32 mouse cellular contexts compared by ENCODE assay signal in genomic region chr14:61164461-61164860, GRCm38 (mm10). TPM values are rescaled to one million over a fixed set of nuclear protein-coding genes. Genes with fewer than 3 reads are reported as not detected.
DNase-seq lines count a peak whose midpoint lies in the region; ATAC-seq lines count a peak whose summit lies in the region.
"Had no signal": no experiment of that assay in that cellular context is flagged by ENCODE, and none has a peak within 500 bp of the region (broad histone marks: within the 10 kb centered on the region; RNA-seq: fewer than 3 reads in every experiment).

No protein-coding gene starts in this region.

- H3K4me3 ChIP-seq in forebrain, embryonic 16.5 days (replicated peaks; ENCODE audit: low read length): no peak overlapping the region
- H3K4me3 ChIP-seq in forebrain, embryonic 15.5 days: no peak overlapping the region
- H3K4me3 ChIP-seq in embryonic facial prominence, embryonic 10.5 days: no peak overlapping the region
- H3K4me3 ChIP-seq: embryonic facial prominence, embryonic 15.5 days; hindbrain, embryonic 12.5 days; limb, embryonic 10.5 days; limb, embryonic 15.5 days; liver, embryonic 13.5 days; megakaryocyte, embryonic 14.5 days; midbrain, embryonic 12.5 days; myocyte; neural tube, embryonic 12.5 days had no signal

- no peaks in the 10 kb centered on the region for H3K36me3 ChIP-seq in forebrain, embryonic 16.5 days (ENCODE audit: control insufficient read depth, insufficient read depth)
- H3K36me3 ChIP-seq in forebrain, embryonic 15.5 days: no peaks in the 10 kb centered on the region
- no peaks in the 10 kb centered on the region for H3K36me3 ChIP-seq in embryonic facial prominence, embryonic 10.5 days (replicated peaks)
- H3K36me3 ChIP-seq: embryonic facial prominence, embryonic 15.5 days; hindbrain, embryonic 12.5 days; limb, embryonic 10.5 days; limb, embryonic 15.5 days; liver, embryonic 13.5 days; midbrain, embryonic 12.5 days; neural tube, embryonic 12.5 days had no signal

- WGBS in forebrain, embryonic 16.5 days: 79% methylated on average over 3 of the region's 3 CpGs
- 84% methylated on average over 3 of the region's 3 CpGs for WGBS in forebrain, embryonic 15.5 days
- 85% methylated on average over 3 of the region's 3 CpGs for WGBS in embryonic facial prominence, embryonic 10.5 days

- H3K9ac ChIP-seq in forebrain, embryonic 16.5 days (replicated peaks; ENCODE audit: low read depth, low read length): no peak overlapping the region
- no peak overlapping the region for H3K9ac ChIP-seq in forebrain, embryonic 15.5 days (replicated peaks)
- H3K9ac ChIP-seq: embryonic facial prominence, embryonic 15.5 days; hindbrain, embryonic 12.5 days; limb, embryonic 15.5 days; liver, embryonic 13.5 days; midbrain, embryonic 12.5 days; neural tube, embryonic 12.5 days had no signal

- no peaks in the 10 kb centered on the region for H3K9me3 ChIP-seq in forebrain, embryonic 16.5 days (ENCODE audit: control insufficient read depth, low read length)
- H3K9me3 ChIP-seq in forebrain, embryonic 15.5 days: no peaks in the 10 kb centered on the region
- H3K9me3 ChIP-seq in embryonic facial prominence, embryonic 10.5 days: no peaks in the 10 kb centered on the region
- H3K9me3 ChIP-seq: embryonic facial prominence, embryonic 15.5 days; hindbrain, embryonic 12.5 days; limb, embryonic 10.5 days; limb, embryonic 15.5 days; liver, embryonic 13.5 days; megakaryocyte, embryonic 14.5 days; midbrain, embryonic 12.5 days; neural tube, embryonic 12.5 days had no signal

- no peaks in the 10 kb centered on the region for H3K27me3 ChIP-seq in forebrain, embryonic 16.5 days (replicated peaks; ENCODE audit: control insufficient read depth, insufficient read depth, low read length)
- H3K27me3 ChIP-seq in forebrain, embryonic 15.5 days: no peaks in the 10 kb centered on the region
- peaks cover 20% of the 10 kb centered on the region for H3K27me3 ChIP-seq in embryonic facial prominence, embryonic 10.5 days (replicated peaks; ENCODE audit: low read depth, poor library complexity, severe bottlenecking)
- H3K27me3 ChIP-seq: embryonic facial prominence, embryonic 15.5 days; neural tube, embryonic 12.5 days had no signal

- peak; percentile 41; the same call in 1 of the 2 replicates for ATAC-seq in forebrain, embryonic 16.5 days
- no peak; the same call in 1 of the 2 replicates for ATAC-seq in forebrain, embryonic 15.5 days (replicated peaks)
- ATAC-seq: hindbrain, postnatal 0 days; intestine, postnatal 0 days; lung, postnatal 0 days; Patski had no signal

- peak; percentile 16 for DNase-seq in cerebellum, adult 9-11 months
- DNase-seq in cerebellum, adult 8-10 months: no peak
- DNase-seq in left cerebral cortex, postnatal 4 days: peak; percentile 53
- DNase-seq in left cerebral cortex, adult 11 months (ENCODE audit: low spot score): no peak
- DNase-seq in embryonic facial prominence, embryonic 10.5 days (ENCODE audit: low spot score): no peak
- DNase-seq in adrenal gland, postnatal 14 days: no peak
- DNase-seq: adrenal gland, postnatal 10 days; gastrocnemius, postnatal 14 days; heart, postnatal 36 days; kidney, adult 9 months; kidney, postnatal 14 days; liver, embryonic 13.5 days; lung, adult 18-20 months; lung, postnatal 4 days; right cerebral cortex, adult 18-20 months; spleen, adult 18-20 months; thymus, postnatal 14 days had no signal

- H3K4me2 ChIP-seq in forebrain, embryonic 16.5 days (ENCODE audit: low read length): no peak overlapping the region
- no peak overlapping the region for H3K4me2 ChIP-seq in forebrain, embryonic 15.5 days (replicated peaks)
- H3K4me2 ChIP-seq: embryonic facial prominence, embryonic 15.5 days; heart, embryonic 11.5 days; hindbrain, embryonic 12.5 days; limb, embryonic 15.5 days; liver, embryonic 13.5 days; midbrain, embryonic 12.5 days; neural tube, embryonic 12.5 days had no signal

- H3K4me1 ChIP-seq in forebrain, embryonic 16.5 days (replicated peaks; ENCODE audit: control insufficient read depth, insufficient read depth, low read length): no peaks in the 10 kb centered on the region; the same call in 1 of the 2 replicates
- peaks cover 12% of the 10 kb centered on the region for H3K4me1 ChIP-seq in forebrain, embryonic 15.5 days
- H3K4me1 ChIP-seq in embryonic facial prominence, embryonic 10.5 days: peaks cover 11% of the 10 kb centered on the region
- H3K4me1 ChIP-seq: embryonic facial prominence, embryonic 15.5 days; neural tube, embryonic 12.5 days had no signal

- intact Hi-C loops in left cerebral cortex, postnatal 4 days (cut with DNase I): no loop called here

- no peak overlapping the region for H3K27ac ChIP-seq in forebrain, embryonic 16.5 days (ENCODE audit: low read length)
- H3K27ac ChIP-seq in forebrain, embryonic 15.5 days (replicated peaks): no peak overlapping the region
- H3K27ac ChIP-seq in embryonic facial prominence, embryonic 10.5 days (replicated peaks): no peak overlapping the region
- H3K27ac ChIP-seq: embryonic facial prominence, embryonic 15.5 days; hindbrain, embryonic 12.5 days; hindbrain, postnatal 0 days; limb, embryonic 10.5 days; limb, embryonic 15.5 days; liver, embryonic 13.5 days; midbrain, embryonic 12.5 days; neural tube, embryonic 12.5 days had no signal

RNA-seq across cellular contexts. Expression of gene Sacs, which starts 26.2 kb away (rescaled TPM):
- 9.4 and 10.1 TPM in 2 replicates for polyA plus RNA-seq in forebrain, embryonic 16.5 days (2015; fragmentation: Nextera tagmentation; extraction: Ambion mirVana)
- polyA plus RNA-seq in forebrain, embryonic 15.5 days (2015; fragmentation: Nextera tagmentation; extraction: Ambion mirVana): 8.1 TPM in 2 replicates
- total RNA-seq in left cerebral cortex, postnatal 4 days (2021): 10 to 100 TPM; 55.1 to 58.8 TPM
- 2.3 and 2.8 TPM in 2 replicates for polyA plus RNA-seq in embryonic facial prominence, embryonic 10.5 days (2016; fragmentation: Nextera tagmentation; extraction: Ambion mirVana)
- total RNA-seq in adrenal gland, postnatal 14 days (2021): 8.7 and 10.2 TPM in 2 replicates

Comparison
In these comparisons a context has a peak if more than half of its experiments do, and no peak if none do; other contexts are left out.
1. DNase-seq: peak in cerebellum, adult 9-11 months (single experiment) and left cerebral cortex, postnatal 4 days (single experiment); none in cerebellum, adult 8-10 months (single experiment), left cerebral cortex, adult 11 months (single experiment), embryonic facial prominence, embryonic 10.5 days (single experiment) and adrenal gland, postnatal 14 days (single experiment).